Mouse (Mus musculus): ENCODE results near the gene Ift81. TPM values are rescaled to one million over a fixed set of nuclear protein-coding genes. Genes with fewer than 3 reads are reported as not detected.

Ift81 gene
- polyA plus RNA-seq, 1 experiment from 2014 or later, result 71.6 TPM

DNA sequence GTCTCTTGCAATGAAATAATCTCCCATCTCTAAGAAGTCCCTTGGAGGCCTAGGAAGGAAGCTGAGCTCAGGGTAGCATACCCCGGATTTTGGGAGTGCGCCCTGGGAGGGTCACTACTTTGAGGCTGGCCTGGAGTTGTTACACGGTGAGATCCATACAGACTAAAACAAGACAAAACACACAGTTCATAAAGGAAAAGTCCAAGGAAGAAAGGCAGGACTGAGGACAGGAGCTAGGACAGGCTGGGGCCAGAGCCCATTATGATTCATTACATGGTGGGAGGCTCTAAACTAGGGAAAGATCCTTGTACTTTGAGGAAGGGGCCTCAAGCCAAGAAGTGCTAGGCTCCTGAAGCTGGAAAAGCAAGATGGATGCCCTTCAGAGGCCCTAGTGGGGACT, 85.7 kb downstream of the Ift81 start:
- no peaks in the 10 kb centered on the region for H3K36me3 ChIP-seq (ENCODE audit: control insufficient read depth, insufficient read depth, low read length)
- H3K27ac ChIP-seq (ENCODE audit: low read length), result 0 out of 2 replicates have a peak overlapping the region, but pooled peaks have one; percentile 10
- no peaks in the 10 kb centered on the region for H3K27me3 ChIP-seq (ENCODE audit: control insufficient read depth, insufficient read depth, low read depth, low read length)
- ATAC-seq, result no peak
- H3K9ac ChIP-seq (ENCODE audit: low read depth, low read length), result no peak overlapping the region
- H3K9me3 ChIP-seq (replicated peaks; ENCODE audit: control insufficient read depth, low read length, poor library complexity, severe bottlenecking), result no peaks in the 10 kb centered on the region
- H3K4me3 ChIP-seq (ENCODE audit: low read depth, low read length), result no peak overlapping the region
- 0 out of 2 replicates have a peak, but pooled peaks cover 2% of the 10 kb centered on the region for H3K4me1 ChIP-seq (ENCODE audit: control insufficient read depth, insufficient read depth, low read length)
- H3K4me2 ChIP-seq (ENCODE audit: low read length), result no peak overlapping the region
- WGBS, result 68% methylated on average over 3 of the region's 3 CpGs

DNA sequence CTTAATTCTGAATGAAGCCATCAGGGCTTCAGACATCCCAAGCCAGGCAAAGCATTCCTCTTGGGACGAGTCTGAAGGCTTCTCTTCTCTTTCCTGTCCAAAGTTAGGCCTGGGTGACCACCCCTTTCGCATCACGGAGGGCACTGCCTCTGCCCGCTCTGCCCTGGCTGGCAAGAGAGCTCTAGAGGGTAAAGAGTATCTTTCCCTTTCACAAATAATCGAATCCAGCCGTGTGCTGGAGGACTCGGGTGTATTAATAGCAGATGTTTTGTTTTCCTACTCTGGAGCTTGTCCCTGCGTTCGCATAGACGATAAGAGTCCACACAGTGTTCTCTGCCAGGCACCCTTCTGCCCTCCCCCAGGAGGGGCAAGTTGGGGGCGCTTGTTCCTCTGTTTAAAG, 86.6 kb downstream of the Ift81 start:
- Histone ChIP-seq H3K27me3 (ENCODE audit: control insufficient read depth, insufficient read depth, low read depth, low read length) (no peaks in the 10 kb centered on the region), H3K9me3 (replicated peaks; ENCODE audit: control insufficient read depth, low read length, poor library complexity, severe bottlenecking) (no peaks in the 10 kb centered on the region), H3K4me1 (ENCODE audit: control insufficient read depth, insufficient read depth, low read length) (0 out of 2 replicates have a peak, but pooled peaks cover 2% of the 10 kb centered on the region), H3K4me2 (ENCODE audit: low read length) (no peak overlapping the region), H3K4me3 (ENCODE audit: low read depth, low read length) (no peak overlapping the region), H3K36me3 (ENCODE audit: control insufficient read depth, insufficient read depth, low read length) (no peaks in the 10 kb centered on the region), H3K9ac (ENCODE audit: low read depth, low read length) (no peak overlapping the region), H3K27ac (ENCODE audit: low read length) (no peak overlapping the region)
- ATAC-seq, result no peak
- WGBS, result 60% methylated on average over 11 of the region's 11 CpGs

DNA sequence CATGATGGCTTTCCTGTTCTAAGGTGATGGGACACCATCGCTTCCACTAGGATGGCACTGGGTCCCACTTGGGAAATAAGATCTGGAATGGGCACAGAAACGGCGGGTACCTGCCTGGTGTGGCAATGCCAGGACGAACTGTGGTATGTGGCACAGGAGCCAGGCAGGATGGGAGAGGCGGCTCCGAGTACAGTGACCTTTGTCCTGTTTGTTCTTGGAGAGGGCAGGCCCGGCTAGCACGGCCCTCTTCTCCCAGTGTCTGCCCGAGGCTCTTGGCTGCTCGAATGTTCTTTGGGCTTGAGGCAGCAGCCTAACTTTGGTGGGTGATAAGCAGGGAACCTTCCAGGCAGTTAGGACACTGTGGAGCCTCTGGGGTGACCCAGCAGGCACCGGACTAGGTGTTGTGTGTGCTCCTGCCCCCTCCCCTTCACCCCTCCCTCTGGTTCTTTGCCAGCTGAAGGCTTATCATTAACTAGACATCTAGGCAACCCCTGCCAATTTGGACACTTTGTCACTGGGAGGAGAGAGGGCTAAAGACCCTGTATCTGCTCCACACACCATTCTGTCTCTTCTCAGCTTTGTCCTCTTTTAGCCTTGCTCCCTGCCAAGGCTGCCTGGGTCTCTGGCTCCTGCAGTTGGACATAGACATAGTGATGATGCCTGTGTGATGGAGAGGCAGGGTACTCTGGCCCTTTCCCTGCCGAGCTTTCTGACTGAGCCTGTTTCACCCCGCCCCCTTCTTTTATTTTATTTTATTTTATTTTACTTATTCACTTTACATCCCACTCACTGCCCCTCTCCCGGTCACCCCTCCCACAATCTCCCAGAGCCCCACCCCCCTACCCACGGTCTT, 87.2 kb downstream of the Ift81 start:
- 77% methylated on average over 15 of the region's 15 CpGs for WGBS
- Histone ChIP-seq H3K9ac (ENCODE audit: low read depth, low read length) (no peak overlapping the region), H3K4me3 (ENCODE audit: low read depth, low read length) (no peak overlapping the region), H3K27ac (ENCODE audit: low read length) (peak overlapping the region; percentile 23; the same call in 1 of the 2 replicates), H3K36me3 (ENCODE audit: control insufficient read depth, insufficient read depth, low read length) (no peaks in the 10 kb centered on the region), H3K9me3 (replicated peaks; ENCODE audit: control insufficient read depth, low read length, poor library complexity, severe bottlenecking) (no peaks in the 10 kb centered on the region), H3K4me2 (ENCODE audit: low read length) (no peak overlapping the region), H3K27me3 (ENCODE audit: control insufficient read depth, insufficient read depth, low read depth, low read length) (no peaks in the 10 kb centered on the region), H3K4me1 (ENCODE audit: control insufficient read depth, insufficient read depth, low read length) (0 out of 2 replicates have a peak, but pooled peaks cover 2% of the 10 kb centered on the region)
- ATAC-seq, result no peak

GRCm38 (mm10) chr5:122526405-122526804, 87.9 kb downstream of the Ift81 start:
- Histone ChIP-seq H3K4me3 (ENCODE audit: low read depth, low read length) (no peak overlapping the region), H3K4me2 (ENCODE audit: low read length) (no peak overlapping the region), H3K4me1 (ENCODE audit: control insufficient read depth, insufficient read depth, low read length) (0 out of 2 replicates have a peak, but pooled peaks cover 2% of the 10 kb centered on the region), H3K9me3 (replicated peaks; ENCODE audit: control insufficient read depth, low read length, poor library complexity, severe bottlenecking) (no peaks in the 10 kb centered on the region), H3K27me3 (ENCODE audit: control insufficient read depth, insufficient read depth, low read depth, low read length) (no peaks in the 10 kb centered on the region), H3K27ac (ENCODE audit: low read length) (peak overlapping the region; percentile 23; the same call in 1 of the 2 replicates), H3K9ac (ENCODE audit: low read depth, low read length) (no peak overlapping the region), H3K36me3 (ENCODE audit: control insufficient read depth, insufficient read depth, low read length) (no peaks in the 10 kb centered on the region)
- 91% methylated on average over 9 of the region's 9 CpGs for WGBS
- ATAC-seq, result peak; percentile 80

DNA sequence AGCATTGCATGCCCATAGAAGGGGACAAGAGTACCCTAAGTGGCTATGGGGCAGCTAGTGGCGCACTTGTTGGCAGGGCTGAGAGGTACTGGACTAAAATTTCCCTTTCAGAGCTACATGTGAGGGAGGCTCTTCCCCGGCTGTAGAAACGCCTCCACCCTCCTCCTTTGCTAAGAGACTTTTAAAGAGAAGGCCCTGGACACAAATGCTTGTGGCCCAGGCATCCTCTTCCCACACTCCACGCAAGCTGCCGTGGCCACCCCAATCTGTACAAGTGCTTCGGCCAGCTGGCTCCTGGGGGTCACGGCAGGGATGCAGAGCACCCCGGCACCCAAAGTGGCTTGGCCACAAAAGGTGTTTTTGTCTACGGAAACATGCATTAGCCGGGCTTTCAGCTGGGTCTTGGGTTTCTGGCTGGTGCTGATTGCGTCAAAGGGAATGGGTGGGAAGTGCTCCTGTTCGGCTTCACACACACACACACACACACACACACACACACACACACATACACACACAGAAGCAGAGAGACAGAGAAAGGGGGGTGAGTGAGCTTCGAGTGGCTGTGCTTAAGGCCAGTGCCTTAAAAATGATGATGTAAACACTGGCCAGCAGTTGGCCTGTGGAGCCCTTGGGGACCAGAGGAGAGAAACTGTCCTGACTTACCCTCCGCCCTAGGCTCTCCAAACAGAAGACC, 88.9 kb downstream of the Ift81 start:
- Histone ChIP-seq H3K9me3 (replicated peaks; ENCODE audit: control insufficient read depth, low read length, poor library complexity, severe bottlenecking) (no peaks in the 10 kb centered on the region), H3K36me3 (ENCODE audit: control insufficient read depth, insufficient read depth, low read length) (no peaks in the 10 kb centered on the region), H3K4me2 (ENCODE audit: low read length) (no peak overlapping the region), H3K9ac (ENCODE audit: low read depth, low read length) (no peak overlapping the region), H3K4me1 (ENCODE audit: control insufficient read depth, insufficient read depth, low read length) (0 out of 2 replicates have a peak, but pooled peaks cover 2% of the 10 kb centered on the region), H3K27me3 (ENCODE audit: control insufficient read depth, insufficient read depth, low read depth, low read length) (no peaks in the 10 kb centered on the region), H3K4me3 (ENCODE audit: low read depth, low read length) (no peak overlapping the region), H3K27ac (ENCODE audit: low read length) (no peak overlapping the region)
- WGBS, result 83% methylated on average over 14 of the region's 14 CpGs
- ATAC-seq, result no peak

- no peaks in the 10 kb centered on the region for H3K9me3 ChIP-seq (replicated peaks; ENCODE audit: control insufficient read depth, low read length, poor library complexity, severe bottlenecking)
- ATAC-seq, result no peak
These were observed 89.5 kb downstream of the Ift81 start for GRCm38 (mm10) chr5:122524854-122525237.

GRCm38 (mm10) chr5:122524244-122524643, 90.1 kb downstream of the Ift81 start:
- Histone ChIP-seq H3K4me3 (ENCODE audit: low read depth, low read length) (no peak overlapping the region), H3K4me2 (ENCODE audit: low read length) (no peak overlapping the region), H3K4me1 (ENCODE audit: control insufficient read depth, insufficient read depth, low read length) (no peaks in the 10 kb centered on the region), H3K27me3 (ENCODE audit: control insufficient read depth, insufficient read depth, low read depth, low read length) (no peaks in the 10 kb centered on the region), H3K27ac (ENCODE audit: low read length) (no peak overlapping the region), H3K9ac (ENCODE audit: low read depth, low read length) (no peak overlapping the region), H3K36me3 (ENCODE audit: control insufficient read depth, insufficient read depth, low read length) (no peaks in the 10 kb centered on the region), H3K9me3 (replicated peaks; ENCODE audit: control insufficient read depth, low read length, poor library complexity, severe bottlenecking) (no peaks in the 10 kb centered on the region)
- ATAC-seq, result no peak
- WGBS, result 28% methylated on average over 3 of the region's 3 CpGs

More at GRCm38 (mm10) chr5:122524854-122525237, 89.5 kb downstream of the Ift81 start:
- Histone ChIP-seq H3K4me2 (ENCODE audit: low read length) (no peak overlapping the region), H3K4me3 (ENCODE audit: low read depth, low read length) (no peak overlapping the region), H3K36me3 (ENCODE audit: control insufficient read depth, insufficient read depth, low read length) (no peaks in the 10 kb centered on the region), H3K27me3 (ENCODE audit: control insufficient read depth, insufficient read depth, low read depth, low read length) (no peaks in the 10 kb centered on the region), H3K9ac (ENCODE audit: low read depth, low read length) (no peak overlapping the region), H3K4me1 (ENCODE audit: control insufficient read depth, insufficient read depth, low read length) (0 out of 2 replicates have a peak, but pooled peaks cover 2% of the 10 kb centered on the region), H3K27ac (ENCODE audit: low read length) (no peak overlapping the region; the same call in 1 of the 2 replicates)
- 88% methylated on average over 4 of the region's 4 CpGs for WGBS

GRCm38 (mm10) chr5:122521130-122521473, 93.2 kb downstream of the Ift81 start:
- ATAC-seq, result no peak
- Histone ChIP-seq H3K4me3 (ENCODE audit: low read depth, low read length) (no peak overlapping the region), H3K36me3 (ENCODE audit: control insufficient read depth, insufficient read depth, low read length) (no peaks in the 10 kb centered on the region), H3K4me1 (ENCODE audit: control insufficient read depth, insufficient read depth, low read length) (no peaks in the 10 kb centered on the region), H3K4me2 (ENCODE audit: low read length) (no peak overlapping the region), H3K27ac (ENCODE audit: low read length) (no peak overlapping the region), H3K27me3 (ENCODE audit: control insufficient read depth, insufficient read depth, low read depth, low read length) (no peaks in the 10 kb centered on the region), H3K9ac (ENCODE audit: low read depth, low read length) (no peak overlapping the region), H3K9me3 (replicated peaks; ENCODE audit: control insufficient read depth, low read length, poor library complexity, severe bottlenecking) (no peaks in the 10 kb centered on the region)
- WGBS, result 38% methylated on average over 3 of the region's 3 CpGs
